Mouse (Mus musculus) spleen, postnatal 0 days (tissue): ENCODE data around the gene Cercam. TPM values are rescaled to one million over a fixed set of nuclear protein-coding genes. Genes with fewer than 3 reads are reported as not detected.

Experiments used
- polyA plus RNA-seq: library from polyadenylated mRNA; unstranded; fragments of >200 nt; fragmentation: Nextera tagmentation; extraction: Ambion mirVana; gene quantifications from 2 replicates; pipeline ENCODE4 v1.2.1, GENCODE M21; 2015

Gene Cercam
- polyA plus RNA-seq: 27.7 and 27.9 TPM in 2 replicates

GRCm38 (mm10) chr2:29868949-29869645 is at the start of gene Cercam:
Gene Cercam (plus strand): TSS chr2:29869164.

GRCm38 (mm10) chr2:29820025-29820817 is 48.7 kb upstream of the Cercam start, which contains the start of gene Urm1:
Gene Urm1 (plus strand): TSS chr2:29820075.

GRCm38 (mm10) chr2:29889066-29889944 is 20.3 kb downstream of the Cercam start, which contains the start of gene Odf2:
Gene Odf2 (plus strand): TSS chr2:29889221.

Other genes starting within 250 kb of the Cercam start
- 8.5 and 9.5 TPM in 2 replicates for gene Rapgef1, start 249.4 kb upstream of the Cercam start, polyA plus RNA-seq
- not detected in 2 replicates for gene Gm13420, start 117.5 kb upstream of the Cercam start, polyA plus RNA-seq
- gene Gm13547, start 109.9 kb upstream of the Cercam start, polyA plus RNA-seq: not detected in 2 replicates
- 13.5 and 13.9 TPM in 2 replicates for gene Coq4, start 81.7 kb upstream of the Cercam start, polyA plus RNA-seq
- gene Trub2, start 80.7 kb upstream of the Cercam start, polyA plus RNA-seq: 18.4 and 20.7 TPM in 2 replicates
- gene Slc27a4, start 66.5 kb upstream of the Cercam start, polyA plus RNA-seq: 6.4 and 9.0 TPM in 2 replicates
- gene Urm1, start 49.1 kb upstream of the Cercam start, polyA plus RNA-seq: 11.2 and 14.0 TPM in 2 replicates
- 51.8 and 52.4 TPM in 2 replicates for gene Odf2, start 20.1 kb downstream of the Cercam start, polyA plus RNA-seq
- gene Gle1, start 66.3 kb downstream of the Cercam start, polyA plus RNA-seq: 28.8 and 30.2 TPM in 2 replicates
- gene Sptan1, start 96.4 kb downstream of the Cercam start, polyA plus RNA-seq: 23.0 and 27.3 TPM in 2 replicates
- gene Wdr34, start 179.7 kb downstream of the Cercam start, polyA plus RNA-seq: 18.2 and 19.8 TPM in 2 replicates
- gene Set, start 188.2 kb downstream of the Cercam start, polyA plus RNA-seq: 292 TPM in 2 replicates
- gene Pkn3, start 208.5 kb downstream of the Cercam start, polyA plus RNA-seq: 1.6 and 2.5 TPM in 2 replicates
- gene Zdhhc12, start 224.5 kb downstream of the Cercam start, polyA plus RNA-seq: 15.7 and 16.2 TPM in 2 replicates